Comparison of ENCODE assay signal across 21 mouse cellular contexts in genomic region chr2:119999731-120000130, GRCm38 (mm10). TPM values are rescaled to one million over a fixed set of nuclear protein-coding genes. Genes with fewer than 3 reads are reported as not detected.
A peak's percentile ranks its signal among the peaks of the same experiment; 100 is the strongest.
DNase-seq lines count a peak whose midpoint lies in the region; ATAC-seq and TF ChIP-seq lines count a peak whose summit lies in the region.
"Had no signal": no experiment of that assay in that cellular context is flagged by ENCODE, and none has a peak within 500 bp of the region (broad histone marks: within the 10 kb centered on the region; RNA-seq: fewer than 3 reads in every experiment).

No protein-coding gene starts in this region.

- H3K4me1 ChIP-seq in lung, postnatal 0 days (ENCODE audit: insufficient read depth, low read depth, low read length) = peaks cover 13% of the 10 kb centered on the region

- H3K36me3 ChIP-seq in lung, postnatal 0 days (ENCODE audit: insufficient read depth, low read length) = no peaks in the 10 kb centered on the region; the same call in 1 of the 2 replicates

- no peaks in the 10 kb centered on the region for H3K27me3 ChIP-seq in lung, postnatal 0 days (replicated peaks; ENCODE audit: insufficient read depth, low read length)
- H3K27me3 ChIP-seq: CH12.LX, Patski had no signal

- DNase-seq in lung, postnatal 0 days (ENCODE audit: low spot score) = peak; percentile 73
- DNase-seq in lung, postnatal 14 days = no peak
- peak; percentile 35 for DNase-seq in lung, postnatal 25 days (ENCODE audit: low spot score)
- DNase-seq in lung, adult 18-20 months = no peak
- DNase-seq in lung, postnatal 36 days = peak; percentile 52
- DNase-seq in lung, postnatal 4 days = no peak
- DNase-seq: adrenal gland, adult 2 months; adrenal gland, adult 8-10 months; adrenal gland, postnatal 10 days; adrenal gland, postnatal 14 days; adrenal gland, postnatal 25 days; adrenal gland, postnatal 36 days; B cell, adult 2 months; cerebellum, adult 11 months; cerebellum, adult 11-12 months; cerebellum, adult 18-20 months had no signal

- no peaks in the 10 kb centered on the region for H3K9me3 ChIP-seq in lung, postnatal 0 days (ENCODE audit: low read length)
- H3K9me3 ChIP-seq: G1E had no signal

- no peak for TF ChIP-seq CTCF in lung, postnatal 0 days (IDR thresholded peaks at IDR 0.05)

- no peak overlapping the region for H3K9ac ChIP-seq in lung, postnatal 0 days (replicated peaks; ENCODE audit: low read depth)

- H3K4me3 ChIP-seq in lung, postnatal 0 days (ENCODE audit: low read depth, low read length) = no peak overlapping the region

- no peak; the same call in 1 of the 2 replicates for TF ChIP-seq EP300 in lung, postnatal 0 days (IDR thresholded peaks at IDR 0.05)

- WGBS in lung, postnatal 0 days = 77% methylated on average over 2 of the region's 2 CpGs

- no peak overlapping the region for H3K27ac ChIP-seq in lung, postnatal 0 days (ENCODE audit: low read length)

- no peak overlapping the region for H3K4me2 ChIP-seq in lung, postnatal 0 days (replicated peaks; ENCODE audit: low read depth, low read length)

- ATAC-seq in lung, postnatal 0 days = 0 out of 2 replicates have a peak, but pooled peaks have one; percentile 37
- ATAC-seq: activated CD4-positive, CD25-positive, alpha-beta regulatory T cell, adult 4 months; CD4-positive, CD25-positive, alpha-beta regulatory T cell, adult 4 months; Patski had no signal

RNA-seq across cellular contexts. Expression of gene Mapkbp1, which starts 27.2 kb away (rescaled TPM):
- 2.5 and 2.6 TPM in 2 replicates for polyA plus RNA-seq in lung, postnatal 0 days (2015; fragmentation: Nextera tagmentation; extraction: Ambion mirVana)

RNA-seq across cellular contexts. Expression of gene Jmjd7, which starts 27.6 kb away (rescaled TPM):
- 18.1 and 22.6 TPM in 2 replicates for polyA plus RNA-seq in lung, postnatal 0 days (2015; fragmentation: Nextera tagmentation; extraction: Ambion mirVana)

RNA-seq across cellular contexts. Expression of gene Gm28042, which starts 27.6 kb away (rescaled TPM):
- 0.69 and 0.70 TPM in 2 replicates for polyA plus RNA-seq in lung, postnatal 0 days (2015; fragmentation: Nextera tagmentation; extraction: Ambion mirVana)

RNA-seq across cellular contexts. Expression of gene Pla2g4b, which starts 33.5 kb away (rescaled TPM):
- 0.18 and 0.92 TPM in 2 replicates for polyA plus RNA-seq in lung, postnatal 0 days (2015; fragmentation: Nextera tagmentation; extraction: Ambion mirVana)

Comparison
In these comparisons a context has a peak if more than half of its experiments do, and no peak if none do; other contexts are left out.
1. DNase-seq: peak in lung, postnatal 0 days (single experiment), lung, postnatal 25 days (single experiment) and lung, postnatal 36 days (single experiment); none in lung, postnatal 14 days (single experiment), lung, adult 18-20 months (0 of 2) and lung, postnatal 4 days (0 of 2).